Mouse (Mus musculus): ENCODE measurements around the gene Madd.
A peak's percentile ranks its signal among the peaks of the same experiment; 100 is the strongest.

Gene Madd

GRCm38 (mm10) chr2:91097015-91097414 is 86.6 kb downstream of the Madd start:
- no peak for DNase-seq (ENCODE audit: low read depth in 2 of 2, low spot score in 2 of 2)

GRCm38 (mm10) chr2:91096524-91096923 is 87.1 kb downstream of the Madd start:
- no peak for DNase-seq (ENCODE audit: low read depth in 2 of 2, low spot score in 2 of 2)

DNA sequence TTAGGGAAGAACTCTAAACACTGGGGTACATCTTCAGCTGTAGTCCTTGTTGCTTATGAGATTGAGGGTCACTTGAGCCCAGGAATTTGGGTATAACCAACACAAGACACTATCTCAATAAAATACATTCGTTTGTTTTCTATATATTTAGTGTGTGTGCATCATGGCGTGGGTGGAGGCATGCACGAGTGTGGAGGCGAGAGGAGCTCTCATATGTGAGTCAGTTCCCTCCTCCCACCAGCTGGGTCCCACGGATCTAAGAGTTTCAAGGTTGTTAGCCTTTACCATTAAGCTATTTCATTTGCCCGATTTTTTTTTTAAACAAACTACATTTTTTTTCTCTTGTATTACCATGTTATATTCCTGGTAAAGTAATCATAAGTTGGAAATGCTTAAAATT is 92.8 kb downstream of the Madd start:
- DNase-seq (ENCODE audit: low read depth in 2 of 2, low spot score in 2 of 2) = no peak

- no peak for DNase-seq (ENCODE audit: low read depth in 2 of 2, low spot score in 2 of 2)
Measured at GRCm38 (mm10) chr2:91090208-91090607, 93.4 kb downstream of the Madd start.

- DNase-seq (ENCODE audit: low read depth in 2 of 2, low spot score in 2 of 2) = no peak
Measured at GRCm38 (mm10) chr2:91088987-91089386, 94.7 kb downstream of the Madd start.

GRCm38 (mm10) chr2:91087453-91087852 is 96.2 kb downstream of the Madd start:
- DNase-seq (ENCODE audit: low read depth in 2 of 2, low spot score in 2 of 2) = peak in 1 of 2 experiments; percentile 23

Data from CD8-positive naive resting alpha-beta T cell, adult 2 months (primary cell).